Mouse (Mus musculus) hindbrain, embryonic 16.5 days (tissue): ENCODE data around the gene Nebl. TPM values are rescaled to one million over a fixed set of nuclear protein-coding genes. Genes with fewer than 3 reads are reported as not detected.

ENCODE experiments used
- ATAC-seq: fragments of 200-750 bp; cut with Nextera tagmentation; 2 replicates; pipeline ENCODE4 v1.8.0; 2017; ENCODE audit warnings: moderate TSS enrichment, moderate library complexity
- H3K27ac ChIP-seq: fragments of 300-500 bp; sonication (generic); 2 replicates; pipeline ENCODE4 v1.5.1; 2014; ENCODE audit warnings: low read depth, mild to moderate bottlenecking, control low read depth, low read length, moderate library complexity
- H3K27me3 ChIP-seq: fragments of 300-500 bp; sonication (generic); replicated peaks from 2 replicates; pipeline ENCODE4 v1.6.1; 2014; ENCODE audit warnings: low read length; ENCODE audit not compliant: control insufficient read depth, insufficient read depth
- H3K36me3 ChIP-seq: fragments of 300-500 bp; sonication (generic); 2 replicates; pipeline ENCODE4 v1.6.1; 2014; ENCODE audit warnings: mild to moderate bottlenecking, low read length, moderate library complexity, mixed read lengths; ENCODE audit not compliant: control insufficient read depth, insufficient read depth
- H3K4me1 ChIP-seq: fragments of 300-500 bp; sonication (generic); 2 replicates; pipeline ENCODE4 v1.6.1; 2014; ENCODE audit warnings: low read depth, low read length; ENCODE audit not compliant: control insufficient read depth, insufficient read depth
- H3K4me2 ChIP-seq: fragments of 300-500 bp; sonication (generic); 2 replicates; pipeline ENCODE4 v1.6.1; 2014; ENCODE audit warnings: mild to moderate bottlenecking, low read length, control low read depth, moderate library complexity
- H3K4me3 ChIP-seq: fragments of 300-500 bp; sonication (generic); 2 replicates; pipeline ENCODE4 v1.5.1; 2014; ENCODE audit warnings: mild to moderate bottlenecking, low read length, control low read depth, moderate library complexity
- H3K9ac ChIP-seq: fragments of 300-500 bp; sonication (generic); 2 replicates; pipeline ENCODE4 v1.6.1; 2014; ENCODE audit warnings: low read depth, mild to moderate bottlenecking, control low read depth, low read length, moderate library complexity
- H3K9me3 ChIP-seq: fragments of 300-500 bp; sonication (generic); 2 replicates; pipeline ENCODE4 v1.6.1; 2014; ENCODE audit warnings: mild to moderate bottlenecking, low read length, moderate library complexity; ENCODE audit not compliant: control insufficient read depth
- WGBS: fragments of 180-500 bp; shearing (Covaris S2); extraction: QIAGEN DNeasy Blood & Tissue Kit; methylation state at CpG from one replicate; pipeline ENCODE4 v1.1.7; 2014; 5-methylcytosine and 5-hydroxymethylcytosine counted together
- polyA plus RNA-seq: library from polyadenylated mRNA; unstranded; fragments of >200 nt; fragmentation: Nextera tagmentation; extraction: Ambion mirVana; gene quantifications from 2 replicates; pipeline ENCODE4 v1.2.1, GENCODE M21; 2015

The Nebl gene
- polyA plus RNA-seq, 1 experiment from 2014 or later: 16.4 TPM

GRCm38 (mm10) chr2:17730648-17730956 is 662 bp downstream of the Nebl start:
- Histone ChIP-seq H3K4me3 (peak overlapping the region; percentile 80), H3K27me3 (no peaks in the 10 kb centered on the region), H3K36me3 (no peaks in the 10 kb centered on the region), H3K4me2 (peak overlapping the region; percentile 95), H3K9ac (peak overlapping the region; percentile 84), H3K9me3 (no peaks in the 10 kb centered on the region), H3K4me1 (peaks cover 9% of the 10 kb centered on the region), H3K27ac (peak overlapping the region; percentile 82)
- WGBS: under 1% methylated on average over 19 of the region's 20 CpGs
- ATAC-seq: no peak; the same call in 1 of the 2 replicates

- no peaks in the 10 kb centered on the region for H3K27me3 ChIP-seq
- peak overlapping the region; percentile 80 for H3K4me3 ChIP-seq
- H3K27ac ChIP-seq: peak overlapping the region; percentile 82; the same call in 1 of the 2 replicates
- peak; percentile 57 for ATAC-seq
- peak overlapping the region; percentile 84 for H3K9ac ChIP-seq
- peaks cover 9% of the 10 kb centered on the region for H3K4me1 ChIP-seq
- H3K9me3 ChIP-seq: no peaks in the 10 kb centered on the region
- peak overlapping the region; percentile 95 for H3K4me2 ChIP-seq
- H3K36me3 ChIP-seq: no peaks in the 10 kb centered on the region
- WGBS: 4% methylated on average over 25 of the region's 25 CpGs
Observed at GRCm38 (mm10) chr2:17729770-17730647, 1.3 kb downstream of the Nebl start.

- H3K4me2 ChIP-seq: no peak overlapping the region
- H3K9me3 ChIP-seq: no peaks in the 10 kb centered on the region
- H3K4me1 ChIP-seq: peaks cover 2% of the 10 kb centered on the region; the same call in 1 of the 2 replicates
- H3K27ac ChIP-seq: no peak overlapping the region
- H3K4me3 ChIP-seq: no peak overlapping the region
- H3K9ac ChIP-seq: no peak overlapping the region
- WGBS: 55% methylated on average over 5 of the region's 5 CpGs
- no peak for ATAC-seq
- no peaks in the 10 kb centered on the region for H3K27me3 ChIP-seq
- no peaks in the 10 kb centered on the region for H3K36me3 ChIP-seq
Observed at GRCm38 (mm10) chr2:17724405-17724804, 6.9 kb downstream of the Nebl start.

- H3K27me3 ChIP-seq: no peaks in the 10 kb centered on the region
- H3K4me3 ChIP-seq: no peak overlapping the region
- WGBS: 76% methylated on average over 12 of the region's 12 CpGs
- no peak overlapping the region for H3K4me2 ChIP-seq
- no peak overlapping the region for H3K27ac ChIP-seq
- H3K9ac ChIP-seq: no peak overlapping the region
- no peaks in the 10 kb centered on the region for H3K36me3 ChIP-seq
- no peak for ATAC-seq
- H3K9me3 ChIP-seq: no peaks in the 10 kb centered on the region
- H3K4me1 ChIP-seq: peaks cover 2% of the 10 kb centered on the region; the same call in 1 of the 2 replicates
Observed at GRCm38 (mm10) chr2:17723268-17724019, 7.8 kb downstream of the Nebl start.

- H3K27ac ChIP-seq: no peak overlapping the region
- no peak overlapping the region for H3K9ac ChIP-seq
- H3K9me3 ChIP-seq: peaks cover 2% of the 10 kb centered on the region; the same call in 1 of the 2 replicates
- ATAC-seq: no peak
- H3K4me2 ChIP-seq: no peak overlapping the region
- H3K4me1 ChIP-seq: peaks cover 2% of the 10 kb centered on the region; the same call in 1 of the 2 replicates
- 67% methylated on average over 6 of the region's 6 CpGs for WGBS
- no peak overlapping the region for H3K4me3 ChIP-seq
- no peaks in the 10 kb centered on the region for H3K27me3 ChIP-seq
- no peaks in the 10 kb centered on the region for H3K36me3 ChIP-seq
Observed at GRCm38 (mm10) chr2:17721177-17721715, 10.0 kb downstream of the Nebl start.

- Histone ChIP-seq H3K27me3 (no peaks in the 10 kb centered on the region), H3K9ac (no peak overlapping the region), H3K4me1 (no peaks in the 10 kb centered on the region), H3K27ac (no peak overlapping the region), H3K4me3 (no peak overlapping the region), H3K36me3 (no peaks in the 10 kb centered on the region), H3K9me3 (peaks cover 5% of the 10 kb centered on the region), H3K4me2 (no peak overlapping the region)
- WGBS: 83% methylated on average over 1 of the region's 1 CpGs
- ATAC-seq: no peak
Observed at GRCm38 (mm10) chr2:17718281-17718680, 13.0 kb downstream of the Nebl start.

- Histone ChIP-seq H3K36me3 (no peaks in the 10 kb centered on the region), H3K9ac (no peak overlapping the region), H3K9me3 (peaks cover 5% of the 10 kb centered on the region), H3K4me2 (no peak overlapping the region), H3K4me3 (no peak overlapping the region), H3K27me3 (no peaks in the 10 kb centered on the region), H3K4me1 (no peaks in the 10 kb centered on the region), H3K27ac (no peak overlapping the region)
- ATAC-seq: no peak
- WGBS: 72% methylated on average over 2 of the region's 2 CpGs
Observed at GRCm38 (mm10) chr2:17717200-17717599, 14.1 kb downstream of the Nebl start.

- no peaks in the 10 kb centered on the region for H3K27me3 ChIP-seq
- H3K36me3 ChIP-seq: no peaks in the 10 kb centered on the region
- no peaks in the 10 kb centered on the region for H3K4me1 ChIP-seq
- no peak overlapping the region for H3K27ac ChIP-seq
- H3K4me3 ChIP-seq: no peak overlapping the region
- no peak overlapping the region for H3K4me2 ChIP-seq
- peaks cover 5% of the 10 kb centered on the region for H3K9me3 ChIP-seq
- no peak for ATAC-seq
- H3K9ac ChIP-seq: no peak overlapping the region
- 79% methylated on average over 9 of the region's 9 CpGs for WGBS
Observed at GRCm38 (mm10) chr2:17715149-17715767, 16.0 kb downstream of the Nebl start.
